Mouse (Mus musculus): ENCODE results near the gene Heatr5b. TPM values are rescaled to one million over a fixed set of nuclear protein-coding genes. Genes with fewer than 3 reads are reported as not detected.
"Not testable (repeated sequence)": the region's sequence is repeated elsewhere in the genome, so short reads cannot be mapped to it uniquely, and the experiment has no call there.

The Heatr5b gene
- 1 to 10 TPM; 5.9 to 6.5 TPM for total RNA-seq (2021)
- long read RNA-seq, experiment 1, full-length matches to known transcripts = 2 of 3 reads
- long read RNA-seq, experiment 1, partial matches to known transcripts = 1 of 3 reads
- long read RNA-seq, experiment 1, other reads (novel, unspliced or antisense) = 0 of 3 reads
- long read RNA-seq, experiment 2, full-length matches to known transcripts = 1 of 2 reads
- long read RNA-seq, experiment 2, partial matches to known transcripts = 1 of 2 reads
- long read RNA-seq, experiment 2, other reads (novel, unspliced or antisense) = 0 of 2 reads

DNA sequence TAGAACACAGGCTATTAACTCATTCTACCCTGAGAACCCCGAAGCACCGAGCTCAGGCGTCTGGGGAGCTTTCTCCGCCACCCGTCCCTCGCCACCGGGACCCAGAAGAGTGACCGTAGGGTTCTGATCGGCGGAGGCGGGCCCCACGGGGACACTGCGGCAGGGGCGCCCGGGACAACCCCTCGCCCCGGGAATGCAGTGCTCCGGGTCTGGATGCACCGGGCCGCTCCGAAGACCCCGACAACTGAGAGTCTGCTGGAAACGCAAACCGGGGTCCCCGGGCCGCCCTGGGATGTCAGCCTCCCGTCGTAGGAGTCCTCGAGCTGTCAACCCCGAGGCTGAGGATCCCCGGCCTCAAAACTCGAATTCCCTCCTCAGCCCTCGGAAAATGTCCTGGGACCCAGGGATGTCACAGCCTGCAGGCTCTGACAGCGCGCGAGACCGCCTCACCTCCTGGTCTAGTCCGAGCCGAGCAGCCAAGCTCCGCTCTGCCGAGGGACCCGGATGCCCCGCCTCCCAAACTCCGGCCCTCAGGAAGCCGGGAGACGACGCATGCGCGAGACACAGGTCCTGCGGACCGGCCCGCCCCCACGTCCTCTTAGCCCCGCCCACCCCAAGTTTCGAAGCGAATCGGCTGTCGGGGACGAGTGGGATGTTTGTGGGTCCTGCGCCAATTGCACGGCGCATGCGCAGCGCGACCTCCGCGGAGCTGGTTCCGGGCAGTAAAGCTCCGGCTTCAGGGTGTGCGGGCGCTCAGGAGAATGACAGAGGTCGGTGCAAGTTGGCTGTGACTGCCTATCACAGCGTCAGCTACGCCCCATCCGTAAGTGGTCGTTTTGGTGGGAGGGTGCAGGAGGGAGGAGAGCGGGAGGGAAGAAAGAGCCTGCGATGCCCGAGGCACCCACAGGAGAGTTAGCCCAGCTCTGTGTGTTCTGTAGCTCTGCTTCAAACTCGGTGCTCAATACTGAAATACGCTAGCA lies at the start of gene Heatr5b, which contains the start of gene Gpatch11:
Heatr5b (minus strand) TSS at position 509 of the 980 bp plus-strand sequence.
Gpatch11 (plus strand) TSS at position 712 of the 980 bp plus-strand sequence.
- intact Hi-C loops (cut with DNase I) = no loop called here
- peak; percentile 95 to 99 for DNase-seq

DNA sequence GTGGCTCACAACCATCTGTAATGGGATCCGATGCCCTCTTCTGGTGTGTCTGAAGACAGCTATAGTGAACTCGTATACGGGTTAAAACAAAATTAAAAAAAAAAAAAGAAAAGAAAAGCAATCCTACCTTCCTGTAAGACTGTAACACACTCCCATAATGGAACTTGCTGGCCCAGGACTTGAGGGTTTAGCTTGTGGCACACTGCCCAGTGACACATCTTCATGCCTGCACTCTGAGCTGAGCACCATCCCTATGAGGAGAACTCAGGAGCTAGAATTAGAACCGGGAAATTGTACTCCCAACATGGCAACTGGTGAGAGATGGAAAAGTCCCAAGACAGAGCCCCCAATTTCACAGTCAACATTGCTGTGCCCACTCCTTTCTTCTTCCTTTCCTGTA lies 48.1 kb upstream of the Heatr5b start:
- no peak for DNase-seq
- intact Hi-C loops (cut with DNase I) = no loop called here

- intact Hi-C loops (cut with DNase I) = no loop called here
- peak; percentile 71 to 74 for DNase-seq
These were observed 47.4 kb upstream of the Heatr5b start, which contains the start of gene Eif2ak2 for GRCm38 (mm10) chr17:78882401-78883112. Gene Eif2ak2, minus strand, starts transcription at chr17:78882573.

GRCm38 (mm10) chr17:78881878-78882304 lies 46.7 kb upstream of the Heatr5b start:
- DNase-seq = no peak
- intact Hi-C loops (cut with DNase I) = no loop called here

GRCm38 (mm10) chr17:78873886-78874285 lies 38.7 kb upstream of the Heatr5b start:
- no peak for DNase-seq
- intact Hi-C loops (cut with DNase I) = no loop called here

GRCm38 (mm10) chr17:78856243-78856642 lies 21.1 kb upstream of the Heatr5b start:
- intact Hi-C loops (cut with DNase I) = no loop called here
- DNase-seq = no peak

GRCm38 (mm10) chr17:78842271-78842928 lies 7.2 kb upstream of the Heatr5b start:
- DNase-seq = no peak
- intact Hi-C loops (cut with DNase I) = no loop called here

- intact Hi-C loops (cut with DNase I) = no loop called here
- no peak for DNase-seq
These were observed 892 bp upstream of the Heatr5b start for GRCm38 (mm10) chr17:78836056-78836455.

DNA sequence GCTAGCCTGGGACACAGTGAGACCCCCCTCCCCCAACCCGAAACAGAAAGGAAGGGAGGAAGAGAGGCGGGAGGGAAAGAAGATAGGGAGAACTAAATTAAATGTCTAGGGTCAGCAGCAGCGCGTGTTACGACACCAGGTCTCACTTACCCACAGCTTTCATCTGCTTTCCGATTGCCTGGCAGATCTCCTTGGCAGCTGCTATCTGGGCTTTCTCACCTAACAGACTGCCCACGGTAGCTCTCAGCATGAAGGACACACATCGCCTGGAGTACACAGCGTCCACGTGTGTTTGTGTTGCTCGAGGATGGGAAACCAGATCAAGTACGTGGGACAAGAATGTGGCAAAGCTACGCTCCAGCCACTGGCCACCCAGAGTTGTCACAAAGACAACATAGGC lies 10.8 kb downstream of the Heatr5b start:
- no peak for DNase-seq
- intact Hi-C loops (cut with DNase I) = no loop called here

DNA sequence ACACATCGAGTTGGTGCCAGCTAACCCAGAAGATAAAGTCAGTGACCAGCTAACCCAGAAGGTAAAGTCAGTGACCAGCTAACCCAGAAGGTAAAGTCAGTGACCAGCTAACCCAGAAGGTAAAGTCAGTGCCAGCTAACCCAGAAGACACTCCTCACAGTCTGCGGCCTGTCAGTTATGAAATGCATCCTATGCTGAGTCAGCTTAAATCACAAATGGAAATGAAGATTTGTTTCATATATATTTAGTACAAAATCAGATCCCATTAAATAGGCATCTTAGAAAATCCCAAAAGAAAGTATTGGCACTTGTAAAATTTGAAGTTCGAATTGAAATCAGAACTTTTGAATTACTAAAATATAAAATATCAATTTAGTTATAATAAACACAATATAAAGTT lies 25.6 kb downstream of the Heatr5b start:
- intact Hi-C loops (cut with DNase I) = no loop called here
- DNase-seq = no peak

DNA sequence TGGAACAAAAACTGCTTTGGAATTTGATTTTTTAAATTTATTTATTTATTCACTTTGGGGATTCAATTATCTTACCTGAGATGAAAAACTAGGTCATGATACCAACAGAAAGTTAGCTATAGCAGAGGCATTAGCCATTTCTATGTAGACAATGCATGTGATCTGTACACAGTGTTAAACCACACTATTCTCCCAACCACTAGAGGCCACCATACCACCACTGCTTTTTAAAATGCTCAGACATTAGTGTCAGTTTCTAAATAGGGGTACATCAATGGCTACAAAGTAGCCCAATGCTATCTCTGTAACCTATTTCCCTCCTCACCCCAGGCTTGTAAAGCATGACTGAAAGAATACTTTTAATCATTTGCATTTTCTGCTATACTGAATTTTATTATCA lies 26.1 kb downstream of the Heatr5b start:
- DNase-seq = no peak
- intact Hi-C loops (cut with DNase I) = no loop called here

- intact Hi-C loops (cut with DNase I) = no loop called here
- DNase-seq = no peak
These were observed 37.9 kb downstream of the Heatr5b start for GRCm38 (mm10) chr17:78797222-78797621.

GRCm38 (mm10) chr17:78794390-78794789 lies 40.8 kb downstream of the Heatr5b start:
- DNase-seq = no peak
- intact Hi-C loops (cut with DNase I) = no loop called here

DNA sequence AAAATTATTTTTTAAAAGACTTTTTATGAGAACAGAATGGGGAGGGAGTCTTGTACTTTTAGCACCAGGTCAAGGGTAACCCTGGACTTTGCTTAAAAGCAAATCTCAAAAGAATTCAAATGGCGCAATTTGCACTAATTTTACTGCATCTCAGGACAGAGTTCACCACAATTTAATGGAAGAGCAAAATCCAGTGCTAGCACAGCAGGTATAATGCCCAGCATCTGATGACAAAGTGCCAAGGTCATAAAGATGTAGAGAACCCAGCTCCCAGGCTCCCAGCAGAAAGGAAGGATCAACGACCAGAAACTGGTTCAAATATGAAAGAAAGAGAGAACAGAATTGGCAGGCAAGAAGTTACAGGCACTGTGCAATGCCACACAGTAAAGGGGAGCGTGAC lies 43.0 kb downstream of the Heatr5b start:
- intact Hi-C loops (cut with DNase I) = no loop called here
- DNase-seq = no peak

DNA sequence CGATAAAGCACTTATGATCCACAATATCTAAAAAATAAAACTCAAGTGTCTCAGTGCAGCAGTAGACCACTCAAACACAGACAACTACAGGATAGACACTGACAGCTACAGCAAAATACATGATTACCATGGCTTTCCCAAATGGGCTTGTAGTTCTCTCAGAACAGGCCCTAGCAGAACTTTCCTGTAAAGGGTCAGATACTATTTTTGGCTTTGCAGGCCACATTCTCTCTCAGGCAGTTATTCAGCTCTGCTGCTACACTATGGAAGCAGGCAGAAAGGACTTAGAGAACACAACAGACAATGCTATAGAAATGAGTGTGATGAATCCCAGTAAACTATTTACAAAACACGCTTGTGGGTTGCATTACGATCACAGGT lies 43.5 kb downstream of the Heatr5b start:
- DNase-seq = no peak

DNA sequence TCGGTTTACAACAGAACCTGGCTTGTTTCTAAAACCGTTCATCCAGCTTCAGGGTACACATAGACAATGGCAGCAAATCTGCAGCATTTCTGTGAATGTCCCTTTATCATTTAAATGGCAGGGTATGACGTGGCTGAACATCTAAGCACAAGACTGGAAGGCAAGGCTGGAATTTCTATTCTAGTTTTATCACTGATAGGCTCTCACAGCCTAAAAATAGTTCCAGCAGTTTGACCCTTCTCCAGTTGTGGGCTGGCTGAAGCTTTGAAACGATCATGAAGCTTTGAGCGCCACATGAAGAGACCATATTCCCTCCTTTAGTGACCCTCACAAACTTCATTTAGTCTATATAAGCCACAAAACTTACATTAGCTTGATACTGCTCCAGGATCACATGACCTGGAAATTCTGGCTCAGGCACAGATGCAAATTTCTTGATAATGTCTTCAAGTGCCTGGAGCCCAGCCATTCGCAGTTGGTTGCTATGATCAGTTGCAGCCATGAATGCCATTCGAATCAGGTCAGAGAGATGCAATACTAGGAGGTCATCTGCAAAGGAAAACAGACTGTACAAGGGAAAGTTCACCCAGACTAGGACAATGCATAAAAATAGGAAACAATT lies 44.0 kb downstream of the Heatr5b start:
- DNase-seq = no peak
- intact Hi-C loops (cut with DNase I) = no loop called here

More for the DNA sequence above, 43.5 kb downstream of the Heatr5b start:
- intact Hi-C loops (cut with DNase I) = no loop called here

GRCm38 (mm10) chr17:78788273-78788672 lies 46.9 kb downstream of the Heatr5b start:
- DNase-seq; intact Hi-C loops (cut with DNase I): not testable (repeated sequence)

DNA sequence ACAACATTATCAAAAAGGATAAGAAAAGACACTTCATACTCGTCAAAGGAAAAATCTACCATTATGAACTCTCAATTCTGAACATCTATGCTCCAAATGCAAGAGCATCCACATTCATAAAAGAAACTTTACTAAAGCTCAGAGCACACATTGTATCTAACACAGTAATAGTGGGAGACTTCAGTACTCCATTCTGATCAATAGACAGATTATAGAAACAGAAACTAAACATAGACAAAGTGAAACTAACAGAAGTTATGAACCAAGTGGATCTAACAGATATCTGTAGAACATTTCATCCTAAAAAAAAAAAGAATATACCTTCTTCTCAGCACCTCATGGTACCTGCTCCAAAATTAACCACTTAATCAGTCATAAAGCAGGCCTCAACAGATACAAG lies 56.4 kb downstream of the Heatr5b start:
- intact Hi-C loops (cut with DNase I) = no loop called here
- no peak for DNase-seq

- DNase-seq = no peak
- intact Hi-C loops (cut with DNase I) = loop anchor here (5.0 kb wide), 1 partner anchor 45 kb away; no protein-coding TSS in a partner anchor
These were observed 62.8 kb downstream of the Heatr5b start for GRCm38 (mm10) chr17:78772317-78772716.

DNA sequence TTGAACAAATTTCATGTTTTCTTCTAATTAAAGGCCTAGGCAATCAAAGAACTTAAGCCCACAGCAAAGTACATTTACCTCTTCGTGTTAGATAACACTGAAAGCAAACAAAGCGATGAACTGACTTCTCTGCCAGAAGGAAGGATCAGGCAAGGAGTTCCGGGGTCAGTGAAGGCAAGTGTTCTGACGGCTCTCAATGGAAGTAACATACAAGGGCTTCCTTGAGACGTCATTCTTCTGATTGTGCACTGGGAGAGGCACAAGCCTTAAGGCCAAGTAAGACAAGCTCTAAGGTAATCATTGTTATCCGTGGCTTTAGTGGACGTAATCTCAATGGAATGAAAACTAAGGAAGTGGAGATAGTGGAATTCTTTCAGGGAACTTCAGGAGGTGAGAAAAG lies 64.2 kb downstream of the Heatr5b start:
- DNase-seq = no peak
- intact Hi-C loops (cut with DNase I) = loop anchor here (5.0 kb wide), 1 partner anchor 46 kb away; no protein-coding TSS in a partner anchor

All from gastrocnemius, postnatal 36 days (tissue).